Mouse (Mus musculus) cerebellum, adult 2 months (tissue): ENCODE measurements at regions not wholly inside any gene's neighbourhood (a gene's known extent, or its start where the extent isn't known, plus 50 kb on each side); places are given as distances from the start of the nearest gene placed in this dataset.
A peak's percentile ranks its signal among the peaks of the same experiment; 100 is the strongest.

Experiments
- DNase-seq, 2 experiments: peaks; one replicate each; pipeline ENCODE4 v3.0.0; 2021
- H3K27ac ChIP-seq: fragments of 200-500 bp; 2 replicates; pipeline ENCODE4 v1.5.1; 2012; ENCODE audit warnings: low read length, control low read depth, inconsistent platforms; ENCODE audit not compliant: insufficient read depth
- H3K27me3 ChIP-seq: fragments of 200-500 bp; 2 replicates; pipeline ENCODE4 v1.6.1; 2012; ENCODE audit warnings: inconsistent platforms, mild to moderate bottlenecking, low read length, moderate library complexity; ENCODE audit not compliant: control insufficient read depth, insufficient read depth
- H3K4me1 ChIP-seq: fragments of 200-500 bp; 2 replicates; pipeline ENCODE4 v1.6.1; 2011; ENCODE audit warnings: low read length; ENCODE audit not compliant: control insufficient read depth, insufficient read depth
- H3K4me3 ChIP-seq: fragments of 200-500 bp; replicated peaks from 2 replicates; pipeline ENCODE3; 2011; ENCODE audit warnings: mild to moderate bottlenecking, low read depth, low read length, control low read depth; ENCODE audit not compliant: insufficient read depth
- CTCF ChIP-seq: fragments of 200-500 bp; IDR thresholded peaks from 2 replicates; pipeline ENCODE4 v1.5.1; 2011; ENCODE audit warnings: low read depth, mild to moderate bottlenecking, control low read depth, low read length, moderate library complexity, borderline replicate concordance; ENCODE audit not compliant: insufficient read depth
- POLR2A ChIP-seq: fragments of 200-500 bp; IDR thresholded peaks from 2 replicates; pipeline ENCODE4 v1.6.1; 2011; ENCODE audit warnings: low read length, control low read depth, borderline replicate concordance; ENCODE audit not compliant: insufficient read depth
- WGBS: fragments of 180-500 bp; shearing (Covaris S2); methylation state at CpG from one replicate; pipeline ENCODE4 v1.1.7; 2018; 5-methylcytosine and 5-hydroxymethylcytosine counted together

GRCm38 (mm10) chr12:15320697-15321449 lies 495.8 kb downstream of the Trib2 start:
- WGBS: 58% methylated on average over 5 of the region's 5 CpGs
- DNase-seq: no peak
- no peak for TF ChIP-seq POLR2A
- no peak for TF ChIP-seq CTCF
- H3K4me3 ChIP-seq: no peak overlapping the region
- H3K27ac ChIP-seq: no peak overlapping the region
- no peaks in the 10 kb centered on the region for H3K27me3 ChIP-seq
- H3K4me1 ChIP-seq: no peaks in the 10 kb centered on the region

- Histone ChIP-seq H3K4me1 (no peaks in the 10 kb centered on the region), H3K27me3 (no peaks in the 10 kb centered on the region), H3K27ac (no peak overlapping the region), H3K4me3 (no peak overlapping the region)
- TF ChIP-seq CTCF (no peak), POLR2A (no peak)
- WGBS: 70% methylated on average over 1 of the region's 1 CpGs
- no peak for DNase-seq
Measured at GRCm38 (mm10) chr12:15319647-15320046, 497.1 kb downstream of the Trib2 start.

GRCm38 (mm10) chr12:15294898-15295297 lies 521.8 kb downstream of the Trib2 start:
- H3K4me1 ChIP-seq: no peaks in the 10 kb centered on the region
- no peaks in the 10 kb centered on the region for H3K27me3 ChIP-seq
- WGBS: 97% methylated on average over 2 of the region's 2 CpGs

GRCm38 (mm10) chr12:15262165-15262564 lies 554.6 kb downstream of the Trib2 start:
- Histone ChIP-seq H3K27ac (no peak overlapping the region), H3K4me1 (no peaks in the 10 kb centered on the region), H3K27me3 (no peaks in the 10 kb centered on the region), H3K4me3 (no peak overlapping the region)
- TF ChIP-seq POLR2A (no peak), CTCF (no peak)
- DNase-seq: no peak
- 94% methylated on average over 1 of the region's 1 CpGs for WGBS

More at GRCm38 (mm10) chr12:15294898-15295297, 521.8 kb downstream of the Trib2 start:
- no peak for TF ChIP-seq POLR2A
- no peak for TF ChIP-seq CTCF
- no peak for DNase-seq
- Histone ChIP-seq H3K27ac (no peak overlapping the region), H3K4me3 (no peak overlapping the region)

GRCm38 (mm10) chr12:15261604-15262003 lies 555.1 kb downstream of the Trib2 start:
- DNase-seq: no peak
- Histone ChIP-seq H3K27me3 (no peaks in the 10 kb centered on the region), H3K4me3 (no peak overlapping the region), H3K4me1 (no peaks in the 10 kb centered on the region), H3K27ac (no peak overlapping the region)
- WGBS: 89% methylated on average over 1 of the region's 1 CpGs
- no peak for TF ChIP-seq CTCF
- no peak for TF ChIP-seq POLR2A

- 22% methylated on average over 2 of the region's 2 CpGs for WGBS
- DNase-seq: peak in 1 of 2 experiments; percentile 7
- no peak overlapping the region for H3K4me3 ChIP-seq
- H3K27me3 ChIP-seq: no peaks in the 10 kb centered on the region
- H3K27ac ChIP-seq: no peak overlapping the region
- no peaks in the 10 kb centered on the region for H3K4me1 ChIP-seq
- TF ChIP-seq CTCF: no peak
- no peak for TF ChIP-seq POLR2A
Measured at GRCm38 (mm10) chr12:15260907-15261415, 555.8 kb downstream of the Trib2 start.

- H3K4me3 ChIP-seq: no peak overlapping the region
- no peaks in the 10 kb centered on the region for H3K4me1 ChIP-seq
- H3K27ac ChIP-seq: no peak overlapping the region
- no peak for TF ChIP-seq CTCF
- no peak for TF ChIP-seq POLR2A
- no peaks in the 10 kb centered on the region for H3K27me3 ChIP-seq
- 59% methylated on average over 4 of the region's 4 CpGs for WGBS
- no peak for DNase-seq
Measured at GRCm38 (mm10) chr12:15244966-15245365, 571.8 kb downstream of the Trib2 start.
